Mouse (Mus musculus) E14TG2a.4 (cell line): ENCODE results near the gene Coa5.

Source experiments
- CTCF ChIP-seq: conservative IDR thresholded peaks from 2 replicates; pipeline ENCODE4 v1.5.1; 2014; ENCODE audit warnings: low read length
- NANOG ChIP-seq: IDR thresholded peaks from 2 replicates; pipeline ENCODE4 v1.6.1; 2014; ENCODE audit warnings: borderline replicate concordance, low read length, mixed read lengths
- POU5F1 ChIP-seq: IDR thresholded peaks from 2 replicates; pipeline ENCODE4 v1.6.1; 2014; ENCODE audit warnings: low read length, borderline replicate concordance

GRCm38 (mm10) chr1:37368125-37368524, 61.8 kb downstream of the Coa5 start:
- TF ChIP-seq CTCF (no peak), POU5F1 (no peak), NANOG (no peak)
